ENCODE assay signal across 8 mouse cellular contexts in the genomic region with DNA sequence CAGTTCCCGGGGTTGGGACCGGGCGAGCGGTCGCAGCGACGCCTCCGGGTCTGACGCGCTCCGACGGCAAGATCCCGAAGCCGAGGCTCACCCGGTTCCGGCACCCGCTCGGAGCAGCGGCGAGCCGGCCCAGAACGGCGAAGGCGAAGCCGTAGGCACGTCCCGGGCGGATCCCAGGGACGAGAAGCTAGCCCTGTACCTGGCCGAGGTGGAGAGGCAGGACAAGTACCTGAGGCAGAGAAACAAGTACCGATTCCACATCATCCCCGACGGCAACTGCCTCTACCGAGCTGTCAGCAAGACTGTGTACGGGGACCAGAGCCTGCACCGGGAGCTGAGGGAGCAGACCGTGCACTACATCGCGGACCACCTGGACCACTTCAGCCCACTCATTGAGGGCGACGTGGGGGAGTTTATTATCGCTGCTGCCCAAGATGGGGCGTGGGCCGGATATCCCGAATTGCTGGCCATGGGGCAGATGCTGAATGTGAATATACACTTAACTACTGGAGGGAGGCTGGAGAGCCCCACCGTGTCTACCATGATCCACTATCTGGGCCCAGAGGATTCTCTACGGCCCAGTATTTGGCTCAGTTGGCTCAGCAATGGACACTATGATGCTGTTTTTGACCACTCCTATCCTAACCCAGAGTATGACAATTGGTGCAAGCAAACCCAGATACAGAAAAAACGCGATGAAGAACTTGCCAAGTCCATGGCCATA. TPM values are rescaled to one million over a fixed set of nuclear protein-coding genes. Genes with fewer than 3 reads are reported as not detected.
DNase-seq lines count a peak whose midpoint lies in the region; ATAC-seq and TF ChIP-seq lines count a peak whose summit lies in the region.

No protein-coding gene starts in this region.

- TF ChIP-seq CTCF in Patski (IDR thresholded peaks at IDR 0.05) = no peak

- CTCF ChIA-PET in Patski (lab: Charles Lee) = interaction anchor here (1.4 kb wide), 1 partner anchor 57 kb away, joined by 4 read pairs; no protein-coding TSS in a partner anchor

- peaks cover 30% of the 10 kb centered on the region for H3K4me1 ChIP-seq in erythroblast, embryonic 14.5 days (ENCODE audit: control insufficient read depth)

- peaks cover 4% of the 10 kb centered on the region for H3K9me3 ChIP-seq in erythroblast, embryonic 14.5 days (ENCODE audit: control insufficient read depth, low read length)

- ATAC-seq in Patski = peak; percentile 29

- in situ Hi-C loops in Patski (cut with MboI; ENCODE audit: low pct_unique_long_range_greater_than_20kb) = no loop called here

- DNase-seq in B cell, adult 2 months = peak; percentile 61 to 66
- no peak for DNase-seq in Patski (ENCODE audit: low read depth, low spot score)
- peak; percentile 2 for DNase-seq in heart, postnatal 25 days (ENCODE audit: low spot score)
- peak; percentile 31 to 48 for DNase-seq in layer of hippocampus, postnatal 10 days (ENCODE audit: low spot score in 2 of 2)
- DNase-seq in lung, postnatal 14 days = peak; percentile 22
- peak; percentile 9 for DNase-seq in retina, adult 2 months (ENCODE audit: low read depth, low spot score)
- DNase-seq in thymus, postnatal 36 days = peak; percentile 49 to 61

- POLR2A ChIA-PET in Patski (lab: Charles Lee) = no interaction called here

- peak overlapping the region; percentile 80 for H3K4me3 ChIP-seq in erythroblast, embryonic 14.5 days (replicated peaks)

- no peaks in the 10 kb centered on the region for H3K27me3 ChIP-seq in Patski
- peaks cover 52% of the 10 kb centered on the region for H3K27me3 ChIP-seq in erythroblast, embryonic 14.5 days (ENCODE audit: control insufficient read depth)

- intact Hi-C loops in heart, postnatal 25 days (cut with DNase I) = loop anchor here (2.0 to 5.0 kb wide), 2 partner anchors 107 to 130 kb away; a partner anchor contains a TSS

- H3K36me3 ChIP-seq in erythroblast, embryonic 14.5 days (ENCODE audit: control insufficient read depth) = no peaks in the 10 kb centered on the region

RNA-seq across cellular contexts. Expression of a gene that starts 1.3 kb away (rescaled TPM):
- 12.7 TPM for polyA plus RNA-seq in Patski (2021)
- 1.0 and 1.1 TPM in 2 replicates for polyA plus RNA-seq in erythroblast, embryonic 14.5 days (2012)
- 10 to 100 TPM; 18.9 to 21.0 TPM for total RNA-seq in heart, postnatal 25 days (2021)
- 1 to 10 TPM; 7.4 to 7.7 TPM for total RNA-seq in layer of hippocampus, postnatal 10 days (2021)
